ENCODE assay signal across 8 mouse cellular contexts in the genomic region with DNA sequence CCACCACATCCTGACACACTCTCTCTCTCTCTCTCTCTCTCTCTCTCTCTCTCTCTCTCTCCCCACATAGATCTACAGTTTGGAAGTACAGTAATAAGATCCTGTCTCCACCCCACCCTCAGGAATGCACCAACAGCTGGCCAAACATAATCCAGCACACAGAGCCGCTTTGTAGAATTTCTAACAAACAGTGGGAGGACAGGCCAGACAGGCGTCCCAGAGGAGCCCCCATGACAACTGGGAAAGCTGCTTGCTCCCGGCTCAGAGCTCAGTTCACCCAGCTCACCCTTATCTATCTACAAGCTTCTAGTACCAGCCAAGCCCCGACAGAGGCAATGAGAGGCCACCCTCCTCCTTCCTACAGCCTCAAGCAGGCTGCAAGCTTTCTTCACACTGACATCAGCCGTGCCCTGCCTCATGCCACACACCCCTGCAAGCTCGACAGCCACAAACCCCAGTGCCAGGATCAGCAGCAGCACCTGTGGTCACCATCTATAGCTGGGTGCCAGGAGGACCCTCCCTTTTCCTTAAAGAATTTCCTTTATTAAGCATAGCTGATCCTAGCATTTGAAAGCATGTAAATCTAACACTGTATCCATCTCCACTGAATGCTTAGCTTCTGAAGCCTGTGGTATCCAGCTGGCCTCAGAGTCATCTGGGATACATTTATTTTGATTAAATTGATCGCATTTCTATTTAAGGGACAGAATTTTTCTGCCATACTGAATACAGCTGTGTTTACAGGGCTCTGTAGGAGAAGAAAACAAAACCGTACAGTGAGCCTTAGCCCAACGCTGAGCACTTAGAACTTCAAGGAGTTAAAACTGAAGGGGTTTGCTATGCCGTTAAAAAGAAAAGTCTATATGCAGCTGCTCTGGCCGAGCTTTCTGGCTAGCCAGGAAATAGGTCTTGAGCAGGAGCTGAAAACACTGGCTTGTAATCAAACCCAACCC.
DNase-seq lines count a peak whose midpoint lies in the region; ATAC-seq and TF ChIP-seq lines count a peak whose summit lies in the region.

No protein-coding gene starts in this region.

- H3K9me3 ChIP-seq in liver, postnatal 0 days (ENCODE audit: low read length) = no peaks in the 10 kb centered on the region
- no peaks in the 10 kb centered on the region for H3K9me3 ChIP-seq in neural tube, embryonic 12.5 days

- H3K36me3 ChIP-seq in liver, postnatal 0 days (replicated peaks; ENCODE audit: insufficient read depth, low read length) = no peaks in the 10 kb centered on the region
- no peaks in the 10 kb centered on the region for H3K36me3 ChIP-seq in neural tube, embryonic 12.5 days

- peaks cover 19% of the 10 kb centered on the region; the same call in 1 of the 2 replicates for H3K27me3 ChIP-seq in liver, postnatal 0 days (ENCODE audit: insufficient read depth, low read length)
- H3K27me3 ChIP-seq in neural tube, embryonic 12.5 days (replicated peaks) = no peaks in the 10 kb centered on the region

- TF ChIP-seq EP300 in liver, postnatal 0 days (IDR thresholded peaks at IDR 0.05; ENCODE audit: low read depth) = no peak

- H3K4me2 ChIP-seq in liver, postnatal 0 days (ENCODE audit: low read depth, low read length) = peak overlapping the region; percentile 20
- peak overlapping the region; percentile 56 for H3K4me2 ChIP-seq in neural tube, embryonic 12.5 days (replicated peaks)

- peak; percentile 42 to 46 for ATAC-seq in hematopoietic stem cell, adult 5-6 weeks (replicated peaks in 1 of 2; ENCODE audit: insufficient read depth in 1 of 2, low FRiP score in 2 of 2, low TSS enrichment in 1 of 2, low read depth in 1 of 2, poor library complexity in 2 of 2, severe bottlenecking in 2 of 2)
- 0 out of 2 replicates have a peak, but pooled peaks have one; percentile 15 for ATAC-seq in liver, postnatal 0 days
- peak; percentile 11; the same call in 1 of the 2 replicates for ATAC-seq in neural tube, embryonic 12.5 days (ENCODE audit: low FRiP score, low read depth)

- peak; percentile 52 for DNase-seq in CD4-positive, CD25-positive, alpha-beta regulatory T cell, adult 2 months (ENCODE audit: low read depth, low spot score)
- DNase-seq in cerebellum, adult 9-11 months = peak; percentile 49
- peak; percentile 29 to 56 for DNase-seq in frontal cortex, adult 2 months (ENCODE audit: extremely low spot score in 1 of 2, low spot score in 1 of 2)
- DNase-seq in layer of hippocampus, adult 9-10 months (ENCODE audit: low spot score) = peak; percentile 27
- no peak for DNase-seq in liver, postnatal 0 days
- DNase-seq in thymus, postnatal 10 days (ENCODE audit: low spot score in 2 of 2) = peak; percentile 76 to 82

- WGBS in liver, postnatal 0 days (ENCODE audit: insufficient replicate concordance) = 25% methylated on average over 11 of the region's 11 CpGs
- 13% methylated on average over 11 of the region's 11 CpGs for WGBS in neural tube, embryonic 12.5 days

- H3K9ac ChIP-seq in liver, postnatal 0 days (replicated peaks) = no peak overlapping the region
- peak overlapping the region; percentile 44 for H3K9ac ChIP-seq in neural tube, embryonic 12.5 days

- no peak for TF ChIP-seq CTCF in liver, postnatal 0 days (IDR thresholded peaks at IDR 0.05; ENCODE audit: low read depth)

- H3K4me3 ChIP-seq in liver, postnatal 0 days (ENCODE audit: low read depth, low read length) = no peak overlapping the region
- peak overlapping the region; percentile 12 for H3K4me3 ChIP-seq in neural tube, embryonic 12.5 days

- peaks cover 18% of the 10 kb centered on the region for H3K4me1 ChIP-seq in liver, postnatal 0 days (ENCODE audit: insufficient read depth)
- H3K4me1 ChIP-seq in neural tube, embryonic 12.5 days = peaks cover 37% of the 10 kb centered on the region

- no peak overlapping the region for H3K27ac ChIP-seq in liver, postnatal 0 days (ENCODE audit: low read depth)
- peak overlapping the region; percentile 86 for H3K27ac ChIP-seq in neural tube, embryonic 12.5 days
